Mouse (Mus musculus): ENCODE data around the gene Dlgap1. TPM values are rescaled to one million over a fixed set of nuclear protein-coding genes. Genes with fewer than 3 reads are reported as not detected.

Dlgap1 gene
- total RNA-seq, 2 experiments from 2014 or later, result 0.20 to 0.38 TPM

DNA sequence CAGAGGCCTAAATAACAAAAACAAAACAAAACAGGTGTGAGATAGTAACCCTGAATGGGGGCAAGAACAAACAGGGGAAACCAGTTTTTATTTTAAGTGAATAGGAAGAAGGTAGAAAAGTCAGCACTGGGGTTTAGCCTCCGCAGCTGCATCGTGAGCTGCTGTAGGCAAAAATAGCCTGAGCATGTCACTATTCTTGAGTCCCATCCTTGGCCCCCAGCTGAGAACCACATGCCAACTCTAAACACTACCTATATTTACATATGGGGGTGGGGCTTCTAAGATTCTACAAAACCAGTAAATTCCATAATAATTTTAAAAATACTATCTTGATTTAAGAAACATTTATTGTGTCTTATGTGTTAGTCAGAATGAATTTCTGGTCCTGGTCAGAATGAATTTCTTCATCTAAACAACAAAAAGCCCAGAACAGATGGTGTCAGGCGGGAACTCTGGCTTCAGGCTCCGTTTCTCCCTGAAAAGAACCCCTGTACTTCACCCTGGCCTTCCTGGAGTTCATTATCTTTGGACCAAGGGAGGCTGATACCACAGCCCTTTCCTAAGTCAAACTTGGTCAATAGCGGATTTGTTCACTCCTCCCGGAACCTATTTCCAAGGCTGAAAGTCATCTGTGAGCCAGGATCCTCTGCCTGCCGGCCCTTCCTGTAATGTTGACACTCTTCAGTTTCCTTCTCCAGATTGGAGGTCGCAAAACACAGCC lies 494.1 kb downstream of the Dlgap1 start:
- no peak for DNase-seq

DNA sequence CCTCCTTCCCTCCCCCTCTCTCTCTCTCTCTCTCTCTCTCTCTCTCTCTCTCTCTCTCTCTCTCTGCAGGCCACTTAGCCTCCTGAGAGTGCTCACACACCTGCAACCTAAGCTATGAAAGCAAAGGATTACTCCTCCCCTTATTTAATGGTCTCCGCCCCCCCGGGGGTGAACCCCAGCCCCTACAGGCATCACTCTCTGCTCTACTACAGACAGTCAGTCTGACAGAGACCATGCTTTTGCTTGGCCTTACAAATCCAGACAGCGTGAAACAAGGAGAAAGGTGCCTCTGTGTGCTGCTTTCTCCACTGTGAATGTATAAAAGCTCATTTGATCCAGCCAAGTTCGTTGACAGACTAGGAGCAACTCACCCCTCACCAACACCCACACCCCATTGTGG lies 497.5 kb downstream of the Dlgap1 start:
- no peak for DNase-seq

DNA sequence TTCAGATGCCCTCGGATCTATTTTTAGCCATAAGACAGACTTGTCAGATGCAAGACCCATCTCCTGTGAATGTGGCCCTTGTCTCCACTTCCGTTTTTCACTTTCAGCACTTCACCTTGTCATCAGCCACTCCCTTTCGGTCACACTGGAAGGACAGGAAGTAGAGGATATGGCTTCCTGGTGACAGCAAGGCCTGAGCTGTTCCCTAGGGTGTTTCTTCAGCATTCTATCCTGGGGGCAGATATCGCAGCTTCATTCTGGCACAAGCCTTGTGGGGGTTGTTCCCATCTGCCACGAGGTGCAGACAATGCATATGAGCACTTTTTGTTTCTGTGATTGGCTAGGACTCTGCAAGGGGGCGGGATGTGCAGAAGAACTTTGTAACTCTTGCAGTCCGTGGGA lies 502.1 kb downstream of the Dlgap1 start:
- no peak for DNase-seq

DNA sequence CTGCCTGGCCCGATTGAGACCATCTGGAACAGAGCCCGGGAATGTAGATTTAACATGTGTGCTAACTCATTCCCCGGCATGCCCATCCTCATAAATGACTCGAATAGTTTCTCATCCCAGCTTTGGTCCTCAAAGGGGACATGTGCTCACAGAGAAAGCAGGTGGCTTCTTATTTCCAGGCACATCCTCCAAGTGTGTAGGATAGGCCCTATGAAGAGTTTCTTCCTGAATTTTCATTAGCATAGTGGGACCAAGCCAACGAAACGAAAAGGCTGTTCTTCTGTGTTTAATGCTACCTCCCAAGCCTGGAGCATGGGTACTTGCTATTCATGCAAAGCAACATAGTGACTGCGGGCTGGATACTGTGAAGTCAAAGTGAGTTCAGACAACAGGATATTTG lies 503.3 kb downstream of the Dlgap1 start:
- DNase-seq, result no peak

- no peak for DNase-seq
Measured at GRCm38 (mm10) chr17:70473871-70474270, 505.0 kb downstream of the Dlgap1 start.

- DNase-seq, result no peak
Measured at GRCm38 (mm10) chr17:70483716-70484115, 514.8 kb downstream of the Dlgap1 start.

- no peak for DNase-seq
Measured at GRCm38 (mm10) chr17:70485668-70486067, 516.8 kb downstream of the Dlgap1 start.

DNA sequence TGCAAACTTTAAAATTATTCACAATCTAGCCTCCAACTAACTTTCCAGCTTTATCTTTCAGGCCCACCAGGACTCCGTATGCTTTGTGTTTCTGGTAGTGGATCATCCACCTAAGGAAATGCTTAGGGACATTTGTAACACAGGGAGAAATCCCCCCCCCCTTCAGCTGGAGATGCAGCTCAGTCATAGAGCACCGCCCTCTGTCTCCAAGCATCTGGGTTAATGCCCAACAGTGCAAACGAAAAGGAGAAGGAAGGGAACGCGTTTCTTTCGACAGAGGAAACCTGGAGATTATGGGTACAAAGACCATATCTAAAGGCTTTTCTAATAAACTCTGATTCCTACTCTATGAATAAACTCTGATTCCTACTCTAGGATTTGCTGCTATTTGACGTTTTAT lies 517.4 kb downstream of the Dlgap1 start:
- no peak for DNase-seq

- DNase-seq, result no peak
Measured at GRCm38 (mm10) chr17:70486831-70487230, 518.0 kb downstream of the Dlgap1 start.

DNA sequence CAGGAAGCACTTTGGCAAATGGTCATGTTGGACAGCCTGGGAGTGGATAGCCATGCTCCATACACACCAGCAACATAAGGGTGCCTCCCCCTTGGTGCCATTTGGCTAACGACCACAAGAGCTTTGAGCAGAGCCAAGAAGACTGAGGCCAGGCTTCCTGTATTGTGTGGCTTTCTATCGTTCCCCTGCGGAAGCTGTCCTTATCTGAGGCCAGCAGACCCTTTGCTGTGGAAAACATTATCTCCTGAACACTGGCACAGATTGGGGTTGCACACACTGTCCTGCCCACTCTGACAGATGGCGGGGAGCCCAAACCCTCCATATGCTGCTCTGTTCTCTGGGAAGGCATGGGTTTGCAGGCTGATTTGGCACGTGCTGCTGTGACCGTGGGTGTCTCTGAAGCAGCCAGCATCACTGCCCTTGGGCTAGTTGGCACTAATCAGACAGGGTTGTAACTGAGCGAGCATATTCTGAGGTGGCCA lies 520.0 kb downstream of the Dlgap1 start:
- no peak for DNase-seq

GRCm38 (mm10) chr17:70491575-70491974 lies 522.7 kb downstream of the Dlgap1 start:
- DNase-seq, result no peak

DNA sequence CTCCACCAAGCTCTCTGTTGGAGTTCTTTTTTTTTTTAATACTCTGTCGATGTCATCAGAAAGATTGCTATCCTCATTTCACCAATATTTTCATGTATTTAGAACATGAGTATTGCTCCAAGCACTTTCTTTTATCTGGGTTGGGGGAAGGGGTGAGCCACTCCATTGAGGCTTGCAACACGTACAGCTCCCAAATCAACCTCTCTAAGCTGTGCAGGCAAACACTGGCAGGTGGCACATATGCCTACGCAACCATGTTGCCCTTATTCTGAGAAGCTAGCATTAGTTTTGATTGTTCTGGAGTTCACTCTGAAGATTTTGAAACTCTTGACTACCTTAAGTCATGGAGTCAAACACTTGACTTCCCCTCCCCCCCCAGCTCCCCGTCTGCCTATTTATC lies 525.5 kb downstream of the Dlgap1 start:
- no peak for DNase-seq

GRCm38 (mm10) chr17:70498256-70498655 lies 529.4 kb downstream of the Dlgap1 start:
- no peak for DNase-seq

DNA sequence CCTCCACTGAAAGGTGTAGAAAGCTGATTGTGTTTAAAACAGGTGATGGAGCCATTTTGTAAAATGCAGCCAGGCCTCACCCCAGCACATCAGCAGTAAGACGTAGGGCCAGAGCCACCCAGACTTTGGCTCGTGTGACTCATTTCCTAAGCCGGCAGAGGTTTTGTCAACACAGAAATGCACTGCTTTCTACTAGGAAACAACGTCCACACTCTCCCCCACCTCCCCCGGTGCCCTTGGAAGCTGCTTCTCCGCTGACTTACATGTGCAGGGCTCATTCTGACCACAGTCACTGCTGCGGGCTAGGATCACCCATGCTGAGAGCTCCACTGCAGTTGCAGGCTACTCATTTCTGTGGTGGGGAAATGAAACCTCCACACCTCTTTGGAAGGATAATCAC lies 533.1 kb downstream of the Dlgap1 start:
- DNase-seq, result no peak

DNA sequence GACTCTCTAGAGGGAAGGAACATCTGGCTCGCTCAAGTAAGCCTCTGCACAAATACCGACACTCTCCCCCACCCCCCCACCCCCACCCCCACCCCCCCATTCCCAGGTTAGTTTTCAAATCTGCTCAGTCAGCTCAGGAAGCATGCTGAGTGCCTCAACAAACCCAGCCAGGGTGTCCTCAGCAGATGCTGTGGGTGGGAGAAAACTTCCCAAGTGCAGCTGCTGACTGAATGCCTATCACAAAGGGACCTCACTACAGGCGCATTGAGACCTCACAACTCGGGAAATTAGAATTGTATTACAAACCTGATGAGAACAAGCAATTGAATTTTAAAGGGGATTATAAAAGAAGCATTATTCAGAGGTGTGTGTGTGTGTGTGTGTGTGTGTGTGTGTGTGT lies 538.9 kb downstream of the Dlgap1 start:
- DNase-seq, result no peak

GRCm38 (mm10) chr17:70510441-70510840 lies 541.6 kb downstream of the Dlgap1 start:
- no peak for DNase-seq

GRCm38 (mm10) chr17:70511401-70511800 lies 542.5 kb downstream of the Dlgap1 start:
- DNase-seq, result no peak

DNA sequence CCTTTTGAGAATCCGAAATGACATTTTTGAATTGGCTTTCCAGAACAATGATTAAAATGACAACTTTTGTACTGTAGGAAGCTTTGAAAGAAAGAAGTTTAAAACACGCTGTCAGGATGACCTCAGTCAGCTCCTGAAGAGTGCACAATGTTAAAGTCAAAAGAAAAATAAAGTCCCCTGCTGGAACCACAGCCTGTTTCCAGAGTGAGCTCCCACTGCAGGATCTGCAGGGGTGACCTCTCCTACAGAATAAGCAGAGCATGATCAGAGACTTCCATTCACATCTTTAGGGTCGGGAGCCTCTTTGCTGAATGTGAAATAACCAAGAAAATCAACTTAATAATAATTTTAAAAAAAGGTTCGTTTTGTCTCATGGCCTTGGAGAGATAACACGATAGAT lies 544.9 kb downstream of the Dlgap1 start:
- no peak for DNase-seq

DNA sequence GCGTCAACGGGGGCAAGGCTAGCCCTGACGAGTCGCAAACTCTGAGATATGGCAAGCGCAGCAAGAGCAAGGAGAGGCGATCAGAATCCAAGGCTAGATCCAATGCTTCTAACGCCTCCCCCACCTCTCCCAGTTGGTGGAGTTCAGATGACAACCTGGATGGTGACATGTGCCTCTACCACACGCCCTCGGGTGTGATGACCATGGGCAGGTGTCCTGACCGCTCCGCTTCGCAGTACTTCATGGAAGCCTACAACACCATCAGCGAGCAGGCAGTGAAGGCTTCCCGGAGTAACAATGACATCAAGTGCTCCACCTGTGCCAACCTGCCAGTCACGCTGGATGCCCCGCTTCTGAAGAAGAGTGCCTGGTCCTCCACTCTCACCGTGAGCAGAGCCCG lies 547.6 kb downstream of the Dlgap1 start:
- DNase-seq, result no peak

DNA sequence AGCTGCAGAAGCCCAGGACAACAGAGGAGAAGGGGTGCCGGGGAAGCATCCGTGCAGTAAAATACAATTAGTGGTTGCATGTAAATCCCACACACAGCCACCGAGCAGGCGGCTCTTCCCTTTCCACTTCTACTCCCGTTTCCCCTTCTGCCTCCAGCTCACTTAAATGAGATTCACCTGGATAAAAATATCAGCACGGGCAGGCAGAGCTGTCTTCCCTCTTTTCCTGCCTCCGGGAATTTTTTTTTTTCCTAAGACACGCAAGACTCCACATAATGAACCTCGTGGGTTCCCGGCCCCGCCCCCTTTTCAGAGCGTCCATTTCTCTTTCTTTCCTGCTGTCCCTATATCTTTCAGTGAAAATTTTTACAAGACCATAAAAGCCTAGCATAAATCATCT lies 548.5 kb downstream of the Dlgap1 start:
- no peak for DNase-seq

DNA sequence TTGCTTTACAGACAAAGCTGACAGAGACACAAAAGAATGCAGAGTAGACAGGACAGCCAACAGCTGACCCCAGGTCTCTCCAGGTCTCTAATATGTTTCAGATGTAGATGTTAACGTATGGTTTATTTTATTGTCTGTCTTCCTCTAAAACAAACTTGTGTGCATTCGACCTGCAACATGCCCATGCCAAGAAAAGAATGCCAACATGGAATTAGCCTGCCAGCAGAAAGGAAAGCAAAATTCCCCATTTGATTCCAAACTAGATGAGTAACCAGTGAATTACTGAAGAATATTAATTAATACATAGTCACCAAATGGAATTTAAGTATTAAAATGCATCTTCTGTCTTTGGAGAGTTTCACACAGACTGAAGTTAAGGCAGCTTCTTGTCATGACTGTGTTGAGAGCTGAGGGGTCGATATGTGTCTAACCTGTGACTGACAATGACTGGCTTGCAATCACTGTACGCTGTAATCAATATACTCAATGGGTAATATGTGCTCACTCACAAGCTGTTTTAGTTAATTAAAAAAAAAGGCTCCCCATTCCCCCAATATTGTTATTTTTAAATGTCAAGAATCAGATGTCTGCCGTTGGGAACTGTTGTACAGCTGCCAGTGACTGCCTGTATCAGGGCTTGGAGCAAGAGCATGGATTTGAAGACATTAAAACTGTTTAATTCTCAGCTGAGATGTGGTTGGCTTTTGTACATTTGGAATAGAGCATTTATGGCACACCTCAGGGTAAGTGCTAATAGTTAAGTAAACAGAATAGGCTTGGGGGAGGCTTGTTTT lies 552.4 kb downstream of the Dlgap1 start:
- no peak for DNase-seq

DNA sequence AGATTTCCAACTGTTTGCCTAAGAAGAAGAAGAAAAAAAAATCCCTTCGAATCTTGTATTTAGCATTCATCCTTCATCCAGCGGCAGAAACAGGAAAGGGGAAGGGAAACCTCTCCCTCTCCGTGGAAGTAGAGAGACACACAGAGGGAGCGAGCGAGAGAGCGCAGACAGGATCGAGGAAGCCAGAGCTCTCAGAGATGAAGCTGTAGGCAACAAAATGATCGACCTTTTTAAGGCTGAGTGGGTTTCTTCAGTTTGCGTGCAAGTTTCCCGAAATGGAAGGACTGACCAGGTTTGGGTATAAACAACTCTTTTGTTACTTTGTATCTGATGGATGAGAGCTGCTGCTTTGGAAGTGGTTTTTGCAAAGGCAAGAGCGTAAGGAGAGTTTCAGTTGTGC lies 553.1 kb downstream of the Dlgap1 start:
- no peak for DNase-seq

- DNase-seq, result no peak
Measured at GRCm38 (mm10) chr17:70525990-70526389, 557.1 kb downstream of the Dlgap1 start.

DNA sequence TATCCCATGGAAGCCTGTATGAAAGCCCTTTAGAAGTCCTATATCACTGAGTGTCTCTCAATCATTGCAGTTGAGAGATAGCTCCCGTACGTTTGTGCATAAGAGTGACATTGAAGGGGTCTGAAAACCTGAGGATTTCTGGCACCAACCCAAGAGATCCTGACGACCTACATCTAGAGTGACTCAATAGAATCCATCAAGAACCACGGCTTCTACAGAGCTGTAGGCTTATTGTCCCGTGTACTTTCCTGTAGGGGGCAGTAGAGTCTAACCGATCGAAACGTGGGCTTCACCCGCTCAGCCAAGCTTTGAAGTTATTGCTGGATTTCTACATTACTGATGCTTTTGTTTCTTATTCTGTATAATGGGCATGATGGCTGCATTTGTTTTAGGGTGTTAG lies 558.2 kb downstream of the Dlgap1 start:
- no peak for DNase-seq

Measured in gastrocnemius, postnatal 25 days (tissue).